Comparison of ENCODE assay signal across 10 mouse cellular contexts in the genomic region with DNA sequence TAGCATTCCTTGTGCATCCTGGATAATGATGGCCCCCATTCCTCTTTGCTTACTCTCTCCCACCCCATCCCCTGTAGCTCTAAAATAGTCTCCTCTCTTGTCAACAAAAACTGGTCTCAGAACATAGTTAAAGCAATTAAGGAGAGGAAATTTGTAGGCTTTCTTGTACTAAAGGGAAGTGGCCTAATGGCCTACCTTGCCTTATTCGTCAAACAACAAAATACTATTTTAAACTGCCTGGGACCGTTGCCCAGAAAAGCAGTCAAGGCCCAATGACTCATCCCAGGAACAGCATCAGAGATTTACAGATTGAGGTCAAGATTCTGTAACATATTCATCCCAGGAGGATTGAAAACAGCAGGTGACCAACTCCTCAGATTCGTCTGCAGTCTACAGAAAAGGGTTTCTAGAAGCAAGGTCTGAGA. TPM values are rescaled to one million over a fixed set of nuclear protein-coding genes. Genes with fewer than 3 reads are reported as not detected.
A peak's percentile ranks its signal among the peaks of the same experiment; 100 is the strongest.
DNase-seq lines count a peak whose midpoint lies in the region; ATAC-seq and TF ChIP-seq lines count a peak whose summit lies in the region.
"Had no signal": no experiment of that assay in that cellular context is flagged by ENCODE, and none has a peak within 500 bp of the region (broad histone marks: within the 10 kb centered on the region; RNA-seq: fewer than 3 reads in every experiment).

No protein-coding gene starts in this region.

- H3K27ac ChIP-seq in lung, embryonic 14.5 days (ENCODE audit: low read depth): peak overlapping the region; percentile 58; the same call in 1 of the 2 replicates
- peak overlapping the region; percentile 41; the same call in 1 of the 2 replicates for H3K27ac ChIP-seq in heart, embryonic 15.5 days
- H3K27ac ChIP-seq in lung, postnatal 0 days (ENCODE audit: low read length): no peak overlapping the region
- no peak overlapping the region for H3K27ac ChIP-seq in neural tube, embryonic 15.5 days (replicated peaks)

- peak; percentile 74 for DNase-seq in lung, embryonic 14.5 days
- no peak for DNase-seq in lung, adult 2 months
- DNase-seq in cerebellum, adult 11 months: peak; percentile 12
- DNase-seq in lung, postnatal 0 days (ENCODE audit: low spot score): peak; percentile 70
- no peak for DNase-seq in embryo, embryonic 11 days

- TF ChIP-seq POLR2A in lung, adult 2 months (IDR thresholded peaks at IDR 0.05; ENCODE audit: borderline replicate concordance, extremely low read depth, low read depth, low read length): no peak

- H3K27me3 ChIP-seq in lung, embryonic 14.5 days (ENCODE audit: insufficient read depth, low read length): no peaks in the 10 kb centered on the region
- no peaks in the 10 kb centered on the region for H3K27me3 ChIP-seq in heart, embryonic 15.5 days
- no peaks in the 10 kb centered on the region for H3K27me3 ChIP-seq in lung, postnatal 0 days (replicated peaks; ENCODE audit: insufficient read depth, low read length)
- no peaks in the 10 kb centered on the region for H3K27me3 ChIP-seq in neural tube, embryonic 15.5 days (replicated peaks)

- no peak overlapping the region for H3K4me2 ChIP-seq in lung, embryonic 14.5 days
- no peak overlapping the region for H3K4me2 ChIP-seq in heart, embryonic 15.5 days
- H3K4me2 ChIP-seq in lung, postnatal 0 days (replicated peaks; ENCODE audit: low read depth, low read length): no peak overlapping the region
- no peak overlapping the region for H3K4me2 ChIP-seq in neural tube, embryonic 15.5 days

- no peaks in the 10 kb centered on the region for H3K9me3 ChIP-seq in lung, embryonic 14.5 days (ENCODE audit: low read depth, low read length)
- no peaks in the 10 kb centered on the region for H3K9me3 ChIP-seq in heart, embryonic 15.5 days (replicated peaks)
- no peaks in the 10 kb centered on the region for H3K9me3 ChIP-seq in lung, postnatal 0 days (ENCODE audit: low read length)
- H3K9me3 ChIP-seq in neural tube, embryonic 15.5 days (replicated peaks): no peaks in the 10 kb centered on the region

- peak; percentile 81 for TF ChIP-seq EP300 in lung, postnatal 0 days (IDR thresholded peaks at IDR 0.05)

- H3K4me3 ChIP-seq in lung, embryonic 14.5 days (ENCODE audit: low read depth, low read length): no peak overlapping the region
- H3K4me3 ChIP-seq in lung, adult 2 months (replicated peaks; ENCODE audit: extremely low read depth, low read depth, low read length): no peak overlapping the region
- H3K4me3 ChIP-seq in heart, embryonic 15.5 days: no peak overlapping the region
- H3K4me3 ChIP-seq in lung, postnatal 0 days (ENCODE audit: low read depth, low read length): no peak overlapping the region
- no peak overlapping the region for H3K4me3 ChIP-seq in neural tube, embryonic 15.5 days (replicated peaks)

- H3K9ac ChIP-seq in lung, embryonic 14.5 days: no peak overlapping the region
- no peak overlapping the region for H3K9ac ChIP-seq in heart, embryonic 15.5 days
- H3K9ac ChIP-seq in lung, postnatal 0 days (replicated peaks; ENCODE audit: low read depth): no peak overlapping the region
- no peak overlapping the region for H3K9ac ChIP-seq in neural tube, embryonic 15.5 days (replicated peaks)

- no peak for TF ChIP-seq CTCF in lung, embryonic 14.5 days (IDR thresholded peaks at IDR 0.05; ENCODE audit: low read depth)
- no peak for TF ChIP-seq CTCF in lung, adult 2 months (IDR thresholded peaks at IDR 0.05; ENCODE audit: insufficient read depth, low read length)
- no peak for TF ChIP-seq CTCF in lung, postnatal 0 days (IDR thresholded peaks at IDR 0.05)

- H3K36me3 ChIP-seq in lung, embryonic 14.5 days (ENCODE audit: insufficient read depth): no peaks in the 10 kb centered on the region
- no peaks in the 10 kb centered on the region for H3K36me3 ChIP-seq in heart, embryonic 15.5 days
- no peaks in the 10 kb centered on the region for H3K36me3 ChIP-seq in lung, postnatal 0 days (ENCODE audit: insufficient read depth, low read length)
- H3K36me3 ChIP-seq in neural tube, embryonic 15.5 days: no peaks in the 10 kb centered on the region

- ATAC-seq in lung, embryonic 14.5 days (ENCODE audit: insufficient read depth): peak; percentile 38; the same call in 1 of the 2 replicates
- ATAC-seq in heart, embryonic 15.5 days (replicated peaks; ENCODE audit: insufficient number of reproducible peaks, insufficient read depth, low FRiP score, low read depth): peak; percentile 22; the same call in 1 of the 2 replicates
- peak; percentile 77 for ATAC-seq in lung, postnatal 0 days
- ATAC-seq in neural tube, embryonic 15.5 days (ENCODE audit: low FRiP score): no peak
- no peak for ATAC-seq in granulocyte monocyte progenitor cell, adult 5-6 weeks (replicated peaks; ENCODE audit: poor library complexity, severe bottlenecking)

- H3K4me1 ChIP-seq in lung, embryonic 14.5 days (ENCODE audit: insufficient read depth): no peaks in the 10 kb centered on the region; the same call in 1 of the 2 replicates
- H3K4me1 ChIP-seq in lung, adult 2 months (ENCODE audit: control insufficient read depth, insufficient read depth, low read length): 0 out of 2 replicates have a peak, but pooled peaks cover 3% of the 10 kb centered on the region
- H3K4me1 ChIP-seq in heart, embryonic 15.5 days (replicated peaks): peaks cover 8% of the 10 kb centered on the region
- no peaks in the 10 kb centered on the region for H3K4me1 ChIP-seq in lung, postnatal 0 days (ENCODE audit: insufficient read depth, low read depth, low read length)
- no peaks in the 10 kb centered on the region for H3K4me1 ChIP-seq in neural tube, embryonic 15.5 days

- 39% methylated on average over 3 of the region's 3 CpGs for WGBS in lung, embryonic 14.5 days
- WGBS in lung, adult 2 months: 18% methylated on average over 3 of the region's 3 CpGs
- WGBS in heart, embryonic 15.5 days: 35% methylated on average over 3 of the region's 3 CpGs
- WGBS in lung, postnatal 0 days: 32% methylated on average over 3 of the region's 3 CpGs
- 61% methylated on average over 3 of the region's 3 CpGs for WGBS in neural tube, embryonic 15.5 days

RNA-seq across cellular contexts. Expression of a gene that starts 13.2 kb away (rescaled TPM):
- polyA plus RNA-seq in lung, embryonic 14.5 days (2014; fragmentation: Nextera tagmentation; extraction: Ambion mirVana): 0.12 TPM in 1 of 2 replicates, not detected in the other
- polyA plus RNA-seq in lung, adult 2 months (2012; rRNA removed): not detected in 2 replicates
- polyA plus RNA-seq in heart, embryonic 15.5 days (2015; fragmentation: Nextera tagmentation; extraction: Ambion mirVana): 0.10 TPM in 1 of 2 replicates, not detected in the other
- 0.11 TPM in 1 of 2 replicates, not detected in the other for polyA plus RNA-seq in lung, postnatal 0 days (2015; fragmentation: Nextera tagmentation; extraction: Ambion mirVana)
- not detected in 2 replicates for polyA plus RNA-seq in neural tube, embryonic 15.5 days (2015; fragmentation: Nextera tagmentation; extraction: Ambion mirVana)
- total RNA-seq in granulocyte monocyte progenitor cell, adult 5-6 weeks (2014; fragmentation: Nextera tagmentation): not detected in 2 replicates
- not detected in 2 replicates for total RNA-seq in granulocyte monocyte progenitor cell, adult 5-6 weeks (2017)
- total RNA-seq: gastrocnemius, postnatal 36 days; MEL had no signal

Comparison
In these comparisons a context has a peak if more than half of its experiments do, and no peak if none do; other contexts are left out.
1. DNase-seq: peak in lung, embryonic 14.5 days (single experiment), cerebellum, adult 11 months (single experiment) and lung, postnatal 0 days (single experiment); none in lung, adult 2 months (single experiment) and embryo, embryonic 11 days (single experiment).
2. H3K27ac ChIP-seq: peak in lung, embryonic 14.5 days (single experiment) and heart, embryonic 15.5 days (single experiment); none in lung, postnatal 0 days (single experiment) and neural tube, embryonic 15.5 days (single experiment).
3. ATAC-seq: peak in lung, embryonic 14.5 days (single experiment), heart, embryonic 15.5 days (single experiment) and lung, postnatal 0 days (single experiment); none in neural tube, embryonic 15.5 days (single experiment) and granulocyte monocyte progenitor cell, adult 5-6 weeks (single experiment).